Mouse (Mus musculus): Measurements from ENCODE around the gene Cdyl. TPM values are rescaled to one million over a fixed set of nuclear protein-coding genes. Genes with fewer than 3 reads are reported as not detected.

Gene Cdyl
- polyA plus RNA-seq, 1 experiment, result 2.3 TPM

DNA sequence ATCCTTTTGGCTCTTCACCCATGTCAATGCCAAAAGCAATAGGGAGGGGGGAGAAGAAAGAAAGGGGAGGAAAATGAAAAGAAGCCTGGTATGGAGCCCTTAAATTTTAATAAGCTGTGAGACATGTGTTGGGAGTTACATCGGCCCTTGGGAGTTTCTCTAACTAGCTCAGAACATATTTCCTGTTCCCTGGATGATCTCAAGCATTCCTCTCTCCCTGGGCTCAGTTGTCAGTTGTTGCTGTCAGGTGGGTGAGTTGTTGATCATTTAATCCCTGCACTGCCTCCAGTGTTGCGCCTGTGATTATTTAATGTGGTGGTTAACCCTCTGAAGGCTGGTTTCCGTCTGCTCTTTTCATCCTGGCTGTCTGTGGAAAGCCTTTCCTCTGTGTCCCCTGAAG, 185.7 kb downstream of the Cdyl start:
- Histone ChIP-seq H3K36me3 (ENCODE audit: control insufficient read depth) (peaks cover 83% of the 10 kb centered on the region), H3K4me3 (replicated peaks) (no peak overlapping the region), H3K27me3 (ENCODE audit: control insufficient read depth) (no peaks in the 10 kb centered on the region), H3K4me1 (ENCODE audit: control insufficient read depth) (peaks cover 9% of the 10 kb centered on the region), H3K9me3 (ENCODE audit: control insufficient read depth, low read length) (no peaks in the 10 kb centered on the region)
- TF ChIP-seq TAL1 (IDR thresholded peaks at IDR 0.05; ENCODE audit: low read length) (no peak), GATA1 (IDR thresholded peaks at IDR 0.05; ENCODE audit: low read length) (no peak)

DNA sequence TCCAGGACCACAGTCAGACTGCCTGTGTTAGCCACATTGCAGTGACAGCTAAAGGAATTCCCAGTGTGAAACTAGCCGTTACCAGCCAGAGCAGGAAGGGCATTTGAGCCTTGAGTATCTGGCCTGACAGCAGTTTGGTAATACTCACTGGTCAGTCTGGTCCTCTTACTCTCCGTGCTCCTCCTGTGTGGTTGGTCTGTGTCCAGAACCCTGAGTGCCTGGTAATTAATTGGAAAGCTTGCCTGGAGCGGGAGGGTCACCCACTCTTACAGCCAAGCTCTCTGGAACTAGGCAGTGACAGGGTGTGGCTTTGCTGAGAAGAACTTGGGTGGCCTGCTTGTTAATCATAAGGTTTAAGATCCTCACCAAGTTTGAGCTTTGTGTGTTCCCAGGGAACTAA, 189.1 kb downstream of the Cdyl start:
- TF ChIP-seq TAL1 (IDR thresholded peaks at IDR 0.05; ENCODE audit: low read length) (no peak), GATA1 (IDR thresholded peaks at IDR 0.05; ENCODE audit: low read length) (no peak)
- Histone ChIP-seq H3K4me3 (replicated peaks) (no peak overlapping the region), H3K27me3 (ENCODE audit: control insufficient read depth) (no peaks in the 10 kb centered on the region), H3K4me1 (ENCODE audit: control insufficient read depth) (peaks cover 9% of the 10 kb centered on the region), H3K36me3 (ENCODE audit: control insufficient read depth) (peaks cover 64% of the 10 kb centered on the region), H3K9me3 (ENCODE audit: control insufficient read depth, low read length) (no peaks in the 10 kb centered on the region)

DNA sequence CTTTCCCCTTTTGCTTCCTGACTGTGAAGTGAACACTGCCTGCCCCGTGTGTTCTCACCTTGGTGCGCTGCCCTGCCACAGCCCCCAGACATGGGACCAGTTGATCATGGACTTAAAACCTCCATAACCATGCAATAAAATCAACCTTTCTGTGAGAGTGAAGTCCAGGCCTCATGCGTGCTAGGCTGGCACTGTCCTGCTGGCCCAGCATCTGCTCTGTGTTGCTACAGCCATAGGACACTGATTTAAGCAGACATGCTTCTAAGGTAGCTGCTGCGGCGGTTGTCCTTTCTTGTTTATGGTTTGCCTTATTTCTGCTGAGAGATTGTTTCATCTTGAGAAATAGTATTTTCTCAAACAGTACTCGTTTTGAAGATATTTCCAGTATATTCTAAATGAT, 191.9 kb downstream of the Cdyl start:
- peaks cover 60% of the 10 kb centered on the region for H3K36me3 ChIP-seq (ENCODE audit: control insufficient read depth)
- H3K27me3 ChIP-seq (ENCODE audit: control insufficient read depth), result no peaks in the 10 kb centered on the region
- peaks cover 9% of the 10 kb centered on the region for H3K4me1 ChIP-seq (ENCODE audit: control insufficient read depth)
- TF ChIP-seq TAL1 (IDR thresholded peaks at IDR 0.05; ENCODE audit: low read length) (no peak), GATA1 (IDR thresholded peaks at IDR 0.05; ENCODE audit: low read length) (no peak)
- H3K9me3 ChIP-seq (ENCODE audit: control insufficient read depth, low read length), result no peaks in the 10 kb centered on the region
- no peak overlapping the region for H3K4me3 ChIP-seq (replicated peaks)

DNA sequence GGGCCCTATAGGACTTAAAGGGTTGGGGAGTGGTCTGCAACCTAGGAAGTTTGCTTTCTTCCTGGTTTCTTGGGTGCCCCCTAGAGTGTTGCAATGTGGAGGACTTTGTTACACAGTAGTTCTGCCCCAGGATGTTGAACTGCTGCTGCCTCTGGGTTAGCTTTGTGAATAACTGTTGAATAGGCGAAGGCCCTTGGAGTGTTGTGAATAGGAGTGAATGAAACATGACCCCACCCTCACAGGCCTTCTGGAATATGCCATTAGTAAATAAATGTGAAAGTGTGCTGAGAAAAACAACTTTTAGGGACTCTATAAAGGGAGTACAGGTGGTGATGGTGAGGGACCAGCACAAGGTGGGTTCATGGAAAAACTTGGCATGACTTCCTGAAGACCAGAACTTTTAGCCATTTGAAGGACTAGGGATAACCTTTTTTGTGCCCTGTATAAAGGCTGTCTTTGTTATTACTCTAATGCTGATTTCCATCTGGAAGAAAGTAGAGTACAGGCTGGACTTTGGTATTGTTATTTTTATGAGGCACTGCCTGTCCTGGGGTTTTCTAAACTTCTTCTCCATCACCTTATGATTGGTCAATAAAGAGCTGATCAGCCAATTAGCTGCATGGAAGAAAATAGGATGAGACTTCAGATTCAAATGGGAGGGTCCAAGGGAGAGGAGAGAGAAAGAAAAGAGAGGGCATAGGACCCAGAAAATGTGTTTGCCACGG, 193.4 kb downstream of the Cdyl start:
- peaks cover 64% of the 10 kb centered on the region for H3K36me3 ChIP-seq (ENCODE audit: control insufficient read depth)
- TF ChIP-seq GATA1 (IDR thresholded peaks at IDR 0.05; ENCODE audit: low read length) (no peak), TAL1 (IDR thresholded peaks at IDR 0.05; ENCODE audit: low read length) (no peak)
- H3K4me1 ChIP-seq (ENCODE audit: control insufficient read depth), result peaks cover 6% of the 10 kb centered on the region

DNA sequence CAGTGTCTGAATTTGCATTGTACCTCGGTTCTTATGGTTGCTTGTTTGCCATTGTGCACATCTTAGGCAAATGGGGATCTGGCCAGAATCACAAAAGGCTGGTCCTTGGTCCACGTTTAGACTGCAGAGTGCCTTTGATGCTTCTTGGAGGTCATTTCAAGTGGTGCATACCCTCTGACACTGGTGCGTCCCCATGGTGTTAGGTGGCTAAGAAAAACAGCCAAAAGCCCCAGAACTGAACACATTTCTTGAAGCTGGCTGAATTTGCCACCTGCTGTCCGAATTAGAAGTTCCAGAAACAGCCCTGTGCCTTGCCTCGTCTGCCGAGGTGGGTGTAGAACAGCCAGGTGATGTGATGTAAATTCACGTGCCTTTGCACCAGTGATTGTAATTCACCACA, 197.9 kb downstream of the Cdyl start:
- H3K4me3 ChIP-seq (replicated peaks), result no peak overlapping the region
- TF ChIP-seq TAL1 (IDR thresholded peaks at IDR 0.05; ENCODE audit: low read length) (no peak), GATA1 (IDR thresholded peaks at IDR 0.05; ENCODE audit: low read length) (no peak)
- H3K4me1 ChIP-seq (ENCODE audit: control insufficient read depth), result no peaks in the 10 kb centered on the region; the same call in 1 of the 2 replicates
- no peaks in the 10 kb centered on the region for H3K27me3 ChIP-seq (ENCODE audit: control insufficient read depth)
- no peaks in the 10 kb centered on the region for H3K9me3 ChIP-seq (ENCODE audit: control insufficient read depth, low read length)
- H3K36me3 ChIP-seq (ENCODE audit: control insufficient read depth), result peaks cover 84% of the 10 kb centered on the region

More for the DNA sequence above, 193.4 kb downstream of the Cdyl start:
- no peaks in the 10 kb centered on the region for H3K9me3 ChIP-seq (ENCODE audit: control insufficient read depth, low read length)
- H3K27me3 ChIP-seq (ENCODE audit: control insufficient read depth), result no peaks in the 10 kb centered on the region
- H3K4me3 ChIP-seq (replicated peaks), result no peak overlapping the region

DNA sequence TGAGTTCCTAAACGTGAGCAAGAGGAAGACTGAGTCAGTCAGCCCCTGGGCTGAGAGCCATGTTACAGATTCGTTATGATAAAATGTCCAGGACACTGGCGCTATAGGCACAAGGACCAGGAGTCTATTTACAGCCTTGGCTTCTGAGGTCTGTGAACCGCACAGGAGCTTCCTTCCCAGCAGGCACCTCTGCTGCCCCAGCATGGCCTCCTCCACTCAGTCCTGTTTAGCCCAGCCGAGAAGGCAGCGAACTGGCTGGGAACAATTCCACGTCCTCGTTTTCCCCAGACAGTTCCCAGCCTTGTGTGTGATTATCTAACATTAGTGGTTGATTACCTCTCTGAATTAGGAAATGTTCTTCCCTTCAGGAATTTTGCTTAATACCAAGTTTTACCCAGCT, 201.3 kb downstream of the Cdyl start:
- Histone ChIP-seq H3K4me3 (replicated peaks) (no peak overlapping the region), H3K9me3 (ENCODE audit: control insufficient read depth, low read length) (no peaks in the 10 kb centered on the region), H3K36me3 (ENCODE audit: control insufficient read depth) (peaks cover 98% of the 10 kb centered on the region), H3K4me1 (ENCODE audit: control insufficient read depth) (no peaks in the 10 kb centered on the region), H3K27me3 (ENCODE audit: control insufficient read depth) (no peaks in the 10 kb centered on the region)
- TF ChIP-seq TAL1 (IDR thresholded peaks at IDR 0.05; ENCODE audit: low read length) (no peak), GATA1 (IDR thresholded peaks at IDR 0.05; ENCODE audit: low read length) (no peak)

DNA sequence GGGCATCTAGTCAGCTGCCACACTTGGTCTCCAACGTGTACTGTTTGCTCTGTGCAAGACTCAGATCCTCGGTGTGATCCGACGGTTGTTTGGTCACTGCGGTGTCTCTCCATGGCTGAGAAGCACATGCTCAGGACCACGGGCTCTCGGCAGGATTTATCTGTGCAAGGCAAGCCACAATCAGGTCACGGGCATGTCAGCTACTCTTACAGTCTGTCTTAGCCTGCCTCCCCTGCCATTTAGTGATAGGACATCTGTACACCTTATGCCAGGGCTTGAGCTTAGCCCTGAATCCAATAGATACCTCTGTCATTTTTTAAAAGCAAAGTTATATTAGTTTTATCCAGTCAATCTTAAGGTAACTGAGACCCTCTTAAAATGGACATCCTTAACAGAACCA, 211.0 kb downstream of the Cdyl start:
- Histone ChIP-seq H3K9me3 (ENCODE audit: control insufficient read depth, low read length) (no peaks in the 10 kb centered on the region), H3K27me3 (ENCODE audit: control insufficient read depth) (no peaks in the 10 kb centered on the region), H3K36me3 (ENCODE audit: control insufficient read depth) (peaks cover 93% of the 10 kb centered on the region), H3K4me3 (replicated peaks) (no peak overlapping the region), H3K4me1 (ENCODE audit: control insufficient read depth) (peaks cover 2% of the 10 kb centered on the region)
- no peak for TF ChIP-seq TAL1 (IDR thresholded peaks at IDR 0.05; ENCODE audit: low read length)

DNA sequence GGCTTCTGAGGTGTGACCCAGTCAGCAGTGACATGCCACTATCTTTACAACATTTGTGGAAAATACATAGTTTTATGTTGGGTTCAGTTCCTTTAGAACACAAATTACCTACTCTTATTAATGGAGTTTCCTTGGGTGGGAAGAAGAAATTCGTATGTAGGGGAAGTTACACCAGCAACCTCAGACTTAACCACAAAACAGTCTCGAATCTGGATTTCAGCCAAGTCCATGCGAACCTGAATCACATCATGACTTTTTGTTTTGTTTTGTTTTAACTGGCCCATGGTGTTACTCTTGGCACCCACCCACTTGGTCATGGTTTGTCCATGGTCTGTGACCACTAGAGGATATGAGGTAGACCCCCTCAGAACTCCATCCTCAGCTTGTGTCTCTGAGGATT, 211.5 kb downstream of the Cdyl start:
- peaks cover 92% of the 10 kb centered on the region for H3K36me3 ChIP-seq (ENCODE audit: control insufficient read depth)
- no peaks in the 10 kb centered on the region for H3K9me3 ChIP-seq (ENCODE audit: control insufficient read depth, low read length)
- no peaks in the 10 kb centered on the region for H3K27me3 ChIP-seq (ENCODE audit: control insufficient read depth)
- no peak for TF ChIP-seq GATA1 (IDR thresholded peaks at IDR 0.05; ENCODE audit: low read length)
- TF ChIP-seq TAL1 (IDR thresholded peaks at IDR 0.05; ENCODE audit: low read length), result no peak
- peaks cover 2% of the 10 kb centered on the region for H3K4me1 ChIP-seq (ENCODE audit: control insufficient read depth)
- H3K4me3 ChIP-seq (replicated peaks), result no peak overlapping the region

DNA sequence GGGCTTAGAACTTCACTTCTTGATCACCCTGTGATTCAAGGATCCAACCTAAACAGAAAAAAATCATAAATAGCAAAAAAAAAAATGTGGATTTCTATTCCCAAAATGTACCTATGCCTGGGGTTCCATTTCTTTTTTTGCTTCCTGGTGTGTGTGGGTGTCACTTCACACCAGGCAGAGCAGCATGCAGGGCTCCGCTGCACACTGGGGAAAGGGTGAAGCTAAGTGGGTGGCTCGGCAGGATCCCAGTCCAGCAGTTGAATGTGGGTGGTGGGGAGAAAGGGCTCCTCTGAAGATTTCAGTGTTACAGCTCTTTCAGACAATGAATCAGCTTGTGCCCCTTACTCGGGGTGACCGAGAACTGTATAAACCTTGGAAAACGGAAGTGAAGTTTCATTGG, 215.8 kb downstream of the Cdyl start:
- Histone ChIP-seq H3K27me3 (ENCODE audit: control insufficient read depth) (no peaks in the 10 kb centered on the region), H3K4me3 (replicated peaks) (no peak overlapping the region), H3K4me1 (ENCODE audit: control insufficient read depth) (no peaks in the 10 kb centered on the region; the same call in 1 of the 2 replicates), H3K36me3 (ENCODE audit: control insufficient read depth) (peaks cover 49% of the 10 kb centered on the region), H3K9me3 (ENCODE audit: control insufficient read depth, low read length) (no peaks in the 10 kb centered on the region)
- TF ChIP-seq TAL1 (IDR thresholded peaks at IDR 0.05; ENCODE audit: low read length) (no peak), GATA1 (IDR thresholded peaks at IDR 0.05; ENCODE audit: low read length) (no peak)

DNA sequence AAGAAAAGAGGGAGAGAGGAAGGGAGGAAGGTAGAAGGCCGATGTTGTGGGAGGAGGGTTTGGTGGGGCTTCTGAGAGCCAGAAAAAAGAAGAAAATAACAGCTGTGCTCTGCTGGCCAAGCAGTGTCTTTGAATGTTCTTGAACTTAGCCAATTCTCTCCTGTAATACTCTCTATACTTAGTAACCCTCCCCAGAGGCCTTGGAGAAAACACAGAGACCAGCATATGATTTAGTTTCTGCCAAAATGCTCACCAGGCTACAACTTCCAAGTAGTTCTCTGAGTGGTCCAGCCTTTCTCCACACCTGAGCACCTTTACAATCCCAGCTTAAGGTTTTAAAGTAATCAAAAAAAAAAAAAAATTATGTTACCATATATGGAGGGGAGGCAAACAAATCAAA, 218.6 kb downstream of the Cdyl start:
- Histone ChIP-seq H3K36me3 (ENCODE audit: control insufficient read depth) (peaks cover 20% of the 10 kb centered on the region), H3K27me3 (ENCODE audit: control insufficient read depth) (no peaks in the 10 kb centered on the region)
- TF ChIP-seq GATA1 (IDR thresholded peaks at IDR 0.05; ENCODE audit: low read length), result no peak
- TF ChIP-seq TAL1 (IDR thresholded peaks at IDR 0.05; ENCODE audit: low read length), result no peak

More for the DNA sequence above, 218.6 kb downstream of the Cdyl start:
- H3K4me3 ChIP-seq (replicated peaks), result no peak overlapping the region
- H3K4me1 ChIP-seq (ENCODE audit: control insufficient read depth), result no peaks in the 10 kb centered on the region
- no peaks in the 10 kb centered on the region for H3K9me3 ChIP-seq (ENCODE audit: control insufficient read depth, low read length)

Data from erythroblast, embryonic 14.5 days (primary cell).